Mouse (Mus musculus) spleen, adult 2 months (tissue): ENCODE results near the gene 2310034G01Rik. TPM values are rescaled to one million over a fixed set of nuclear protein-coding genes. Genes with fewer than 3 reads are reported as not detected.

Source experiments
- DNase-seq, 2 experiments: peaks; one replicate each; pipeline versions ENCODE4 v3.0.0 to v3.0.0-alpha.2; 2012 to 2021; ENCODE audit warnings: low spot score in 2 of 2, low read depth in 1 of 2
- H3K27ac ChIP-seq: fragments of 200-500 bp; 2 replicates; pipeline ENCODE4 v1.5.1; 2012; ENCODE audit warnings: low read length, inconsistent platforms; ENCODE audit not compliant: insufficient read depth
- H3K27me3 ChIP-seq: fragments of 200-500 bp; 2 replicates; pipeline ENCODE4 v1.6.1; 2012; ENCODE audit warnings: mild to moderate bottlenecking, moderate library complexity, low read length, inconsistent platforms; ENCODE audit not compliant: control insufficient read depth, insufficient read depth
- H3K36me3 ChIP-seq: fragments of 200-500 bp; 2 replicates; pipeline ENCODE4 v1.6.1; 2012; ENCODE audit warnings: mild to moderate bottlenecking, low read length, inconsistent platforms; ENCODE audit not compliant: control insufficient read depth, insufficient read depth
- H3K4me1 ChIP-seq: fragments of 200-500 bp; 2 replicates; pipeline ENCODE4 v1.6.1; 2011; ENCODE audit warnings: inconsistent platforms; ENCODE audit not compliant: control insufficient read depth, insufficient read depth, insufficient read length
- H3K4me3 ChIP-seq: fragments of 200-500 bp; 2 replicates; pipeline ENCODE4 v1.5.1; 2011; ENCODE audit warnings: mild to moderate bottlenecking, inconsistent platforms; ENCODE audit not compliant: insufficient read depth, insufficient read length; ENCODE audit errors: extremely low read depth
- CTCF ChIP-seq: fragments of 200-500 bp; IDR thresholded peaks from 2 replicates; pipeline ENCODE4 v1.5.1; 2011; ENCODE audit warnings: mild to moderate bottlenecking, inconsistent platforms; ENCODE audit not compliant: insufficient read depth, insufficient read length, insufficient replicate concordance; ENCODE audit errors: extremely low read depth
- POLR2A ChIP-seq: fragments of 200-500 bp; IDR thresholded peaks from 2 replicates; pipeline ENCODE4 v1.6.1; 2011; ENCODE audit warnings: low read depth, low read length, inconsistent platforms
- WGBS: fragments of 180-500 bp; shearing (Covaris S2); methylation state at CpG from one replicate; pipeline ENCODE4 v1.1.7; 2018; 5-methylcytosine and 5-hydroxymethylcytosine counted together
- polyA plus RNA-seq: library from polyadenylated mRNA; depleted of rRNA; stranded (reverse); fragments of >200 nt; gene quantifications from 2 replicates; pipeline ENCODE4 v1.2.3, GENCODE M21; 2012; rRNA removed

2310034G01Rik gene
- polyA plus RNA-seq, 1 experiment = 0.16 TPM

DNA sequence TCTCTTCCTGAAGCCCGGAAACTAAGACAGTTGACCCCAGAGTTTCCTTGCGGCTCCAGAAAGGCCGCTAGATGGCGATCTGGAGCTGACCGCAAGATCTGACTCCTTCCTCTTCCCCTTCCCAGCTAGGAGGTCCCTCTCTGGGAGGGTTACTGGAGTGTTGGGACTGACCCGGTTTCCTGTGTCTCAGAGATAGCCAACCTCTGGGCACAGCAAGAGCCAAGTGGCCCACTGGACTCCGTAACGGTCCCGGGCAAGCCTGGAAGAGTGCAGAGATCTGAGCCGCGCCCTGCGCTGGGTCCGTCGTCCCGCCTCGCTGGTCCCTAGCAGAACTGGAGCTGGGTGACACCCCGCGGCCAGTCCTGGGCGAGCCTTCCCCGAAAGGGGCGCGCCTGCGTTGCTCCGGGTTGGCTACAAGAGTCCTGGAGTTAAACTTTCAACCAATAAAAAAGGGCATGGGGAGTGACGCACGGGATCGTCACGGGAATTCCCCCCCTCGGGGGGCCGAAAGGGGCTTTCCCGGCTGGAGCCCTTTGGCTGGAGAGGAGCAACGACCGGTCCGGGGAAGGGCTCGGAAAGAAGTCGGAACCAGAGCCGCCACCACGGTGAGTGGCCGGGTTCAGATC lies 45.8 kb downstream of the 2310034G01Rik start, which contains the start of gene Nfkb2:
TSS of gene Nfkb2 (plus strand) at position 105 of the 626 bp plus-strand sequence.
- H3K4me3 ChIP-seq = peak within 1 kb of the TSS; percentile 73
- H3K36me3 ChIP-seq = peaks cover 20% of the 10 kb centered on the region
- no peaks in the 10 kb centered on the region for H3K27me3 ChIP-seq
- DNase-seq = peak; percentile 93 to 95
- H3K4me1 ChIP-seq = peaks cover 15% of the 10 kb centered on the region
- TF ChIP-seq POLR2A = peak; percentile 73
- TF ChIP-seq CTCF = peak; percentile 85
- under 1% methylated on average over 39 of the region's 39 CpGs for WGBS
- H3K27ac ChIP-seq = peak within 1 kb of the TSS; percentile 95

DNA sequence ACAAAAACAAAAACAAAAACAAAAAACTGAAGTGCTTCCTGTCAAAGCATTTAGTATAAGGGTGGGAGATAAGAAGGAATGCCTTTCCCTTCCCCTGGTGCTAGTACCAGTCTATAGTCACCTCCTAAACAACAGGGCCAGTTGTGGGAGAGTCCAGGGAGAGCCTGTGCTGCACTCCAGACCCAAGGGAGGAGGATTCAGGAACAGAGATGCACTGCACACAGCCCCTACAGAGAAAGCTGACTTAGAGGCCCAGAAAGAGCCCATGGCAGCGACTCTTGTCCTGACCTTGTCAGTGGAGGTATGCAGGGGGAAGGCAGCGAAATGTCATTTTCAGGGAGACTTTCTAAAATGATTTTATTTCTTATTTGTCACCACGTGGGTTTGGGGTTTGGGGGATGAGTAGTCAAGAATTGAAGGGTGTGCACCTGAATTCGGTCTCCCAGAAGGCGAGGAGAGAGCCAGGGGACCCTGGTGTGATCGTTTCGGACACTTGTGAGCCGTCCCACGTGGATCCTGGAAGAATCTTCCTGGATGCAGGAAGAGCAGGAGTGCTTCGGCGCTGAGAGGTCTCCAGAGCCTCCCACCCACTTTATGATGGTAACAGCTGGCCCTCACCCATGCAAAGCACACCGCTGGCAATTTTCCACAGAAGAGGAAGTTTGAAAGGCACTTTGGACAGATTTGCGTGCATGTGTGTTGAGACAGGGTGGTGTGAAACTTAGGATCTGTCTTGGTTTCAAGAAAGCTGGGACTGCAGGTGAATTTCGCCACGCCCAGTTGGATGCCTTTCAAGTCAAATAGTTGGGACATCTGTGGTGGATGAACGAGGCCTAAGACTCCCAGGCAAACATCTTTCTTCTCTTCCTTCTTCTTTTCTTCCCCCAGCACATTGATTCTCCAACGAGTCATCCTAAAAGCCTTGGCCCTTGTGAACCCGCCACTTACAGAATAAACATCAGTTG lies 46.6 kb downstream of the 2310034G01Rik start:
- no peaks in the 10 kb centered on the region for H3K27me3 ChIP-seq
- H3K27ac ChIP-seq = peak overlapping the region; percentile 95
- WGBS = 56% methylated on average over 18 of the region's 18 CpGs
- DNase-seq = no peak
- H3K4me1 ChIP-seq = peaks cover 11% of the 10 kb centered on the region; the same call in 1 of the 2 replicates
- H3K4me3 ChIP-seq = peak overlapping the region; percentile 73
- TF ChIP-seq POLR2A = no peak
- no peak for TF ChIP-seq CTCF
- peaks cover 16% of the 10 kb centered on the region for H3K36me3 ChIP-seq

DNA sequence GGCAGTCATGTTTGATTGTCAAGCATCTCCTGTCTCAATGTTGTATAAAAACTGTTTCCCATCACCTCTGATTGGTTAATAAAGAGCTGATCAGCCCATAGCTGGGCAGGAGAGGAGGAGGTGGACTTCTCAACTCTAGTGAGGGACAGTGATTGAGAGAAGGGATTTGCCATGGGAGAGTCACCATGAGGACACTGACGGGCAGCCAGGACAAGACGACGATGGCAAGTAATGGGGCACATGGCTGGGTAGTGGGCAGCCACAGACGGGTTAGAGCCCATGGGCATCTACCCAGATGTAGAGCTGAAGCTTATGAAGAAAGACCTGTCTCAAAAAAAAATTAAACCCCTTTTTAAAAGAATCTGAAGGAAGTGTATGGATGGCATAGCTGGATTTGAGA lies 47.6 kb downstream of the 2310034G01Rik start:
- Histone ChIP-seq H3K4me3 (no peak overlapping the region), H3K27me3 (no peaks in the 10 kb centered on the region), H3K36me3 (peaks cover 7% of the 10 kb centered on the region), H3K27ac (no peak overlapping the region), H3K4me1 (peaks cover 7% of the 10 kb centered on the region; the same call in 1 of the 2 replicates)
- TF ChIP-seq POLR2A (no peak), CTCF (no peak)
- WGBS = 94% methylated on average over 4 of the region's 4 CpGs
- DNase-seq = no peak

DNA sequence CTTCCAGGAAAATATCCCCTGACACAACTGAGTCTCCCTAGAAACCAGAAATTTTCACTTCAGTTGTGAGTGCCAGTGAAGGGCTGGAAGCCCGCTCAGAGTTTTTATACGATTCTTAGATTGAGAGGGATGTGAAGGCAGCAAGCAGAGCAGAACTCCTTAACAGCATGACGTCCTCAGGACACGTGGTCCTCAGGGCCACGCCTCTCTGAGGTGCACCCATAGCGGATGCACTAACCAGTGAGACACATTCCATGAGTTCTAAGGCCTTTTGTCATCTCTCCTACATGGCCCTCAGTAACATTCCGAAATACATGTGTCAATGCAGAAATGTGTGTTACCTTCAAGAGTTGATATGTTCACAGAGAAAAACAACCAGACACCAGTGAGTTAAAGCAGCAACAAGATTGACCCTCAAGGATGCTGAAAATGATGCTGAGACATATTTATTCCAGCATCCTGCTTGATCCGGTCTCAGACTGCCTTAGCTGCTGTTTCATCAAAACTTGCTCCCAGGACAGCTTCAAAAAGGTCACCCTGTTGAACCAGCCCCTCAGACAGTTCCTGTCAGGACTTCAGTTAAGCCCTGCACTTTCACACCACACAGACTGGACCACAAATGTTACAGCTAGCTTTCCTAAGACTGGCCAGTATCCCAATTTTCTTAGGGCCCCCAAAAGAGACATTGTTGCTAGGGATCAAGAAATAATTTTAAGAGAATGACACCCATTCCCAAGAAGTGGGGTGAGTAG lies 49.6 kb downstream of the 2310034G01Rik start:
- DNase-seq = no peak
- peaks cover 4% of the 10 kb centered on the region; the same call in 1 of the 2 replicates for H3K4me1 ChIP-seq
- H3K27ac ChIP-seq = no peak overlapping the region
- no peaks in the 10 kb centered on the region for H3K36me3 ChIP-seq
- no peak overlapping the region for H3K4me3 ChIP-seq
- WGBS = 57% methylated on average over 8 of the region's 8 CpGs
- no peaks in the 10 kb centered on the region for H3K27me3 ChIP-seq
- TF ChIP-seq POLR2A (no peak), CTCF (no peak)

Other genes with a start within 250 kb of the 2310034G01Rik start
- gene Elovl3, start 218.4 kb downstream of the 2310034G01Rik start, polyA plus RNA-seq = not detected in 2 replicates
- not detected in 2 replicates for gene Pitx3, start 202.0 kb downstream of the 2310034G01Rik start, polyA plus RNA-seq
- gene Gbf1, start 197.8 kb downstream of the 2310034G01Rik start, polyA plus RNA-seq = 67.7 and 76.2 TPM in 2 replicates
- 145 and 196 TPM in 2 replicates for gene Nfkb2, start 46.0 kb downstream of the 2310034G01Rik start, polyA plus RNA-seq
- 3.6 and 4.7 TPM in 2 replicates for gene Psd, start 23.1 kb downstream of the 2310034G01Rik start, polyA plus RNA-seq
- gene Fbxl15, start 22.1 kb downstream of the 2310034G01Rik start, polyA plus RNA-seq = 12.1 and 16.4 TPM in 2 replicates
- gene Cuedc2, start 11.6 kb downstream of the 2310034G01Rik start, polyA plus RNA-seq = 45.3 and 55.0 TPM in 2 replicates
- 5.3 and 10.8 TPM in 2 replicates for gene Mfsd13a, start 9.2 kb downstream of the 2310034G01Rik start, polyA plus RNA-seq
- 55.7 and 60.5 TPM in 2 replicates for gene Actr1a, start 45.4 kb upstream of the 2310034G01Rik start, polyA plus RNA-seq
- gene Sufu, start 46.6 kb upstream of the 2310034G01Rik start, polyA plus RNA-seq = 18.6 and 22.1 TPM in 2 replicates
- gene Trim8, start 151.4 kb upstream of the 2310034G01Rik start, polyA plus RNA-seq = 47.1 and 58.4 TPM in 2 replicates
- 5.5 and 6.8 TPM in 2 replicates for gene Arl3, start 222.9 kb upstream of the 2310034G01Rik start, polyA plus RNA-seq
- 3.2 and 4.1 TPM in 2 replicates for gene Sfxn2, start 223.1 kb upstream of the 2310034G01Rik start, polyA plus RNA-seq
- gene Wbp1l, start 248.8 kb upstream of the 2310034G01Rik start, polyA plus RNA-seq = 37.3 and 42.3 TPM in 2 replicates